Mouse (Mus musculus): ENCODE results near the gene Chac1. TPM values are rescaled to one million over a fixed set of nuclear protein-coding genes. Genes with fewer than 3 reads are reported as not detected.

Chac1 gene
- polyA plus RNA-seq, 1 experiment from 2014 or later: 1.8 TPM

- 37% methylated on average over 10 of the region's 10 CpGs for WGBS
- H3K9ac ChIP-seq (replicated peaks; ENCODE audit: low read depth): no peak overlapping the region
These were observed 37.1 kb upstream of the Chac1 start for GRCm38 (mm10) chr2:119313780-119314479.

GRCm38 (mm10) chr2:119314742-119315310 is 36.2 kb upstream of the Chac1 start:
- DNase-seq (ENCODE audit: low spot score) (peak; percentile 63), ATAC-seq (peak; percentile 76)
- Histone ChIP-seq H3K4me3 (ENCODE audit: low read depth, low read length) (no peak overlapping the region), H3K4me2 (replicated peaks; ENCODE audit: low read depth, low read length) (no peak overlapping the region), H3K4me1 (ENCODE audit: insufficient read depth, low read depth, low read length) (peaks cover 5% of the 10 kb centered on the region; the same call in 1 of the 2 replicates), H3K27me3 (replicated peaks; ENCODE audit: insufficient read depth, low read length) (no peaks in the 10 kb centered on the region), H3K27ac (ENCODE audit: low read length) (peak overlapping the region; percentile 88), H3K9me3 (ENCODE audit: low read length) (no peaks in the 10 kb centered on the region), H3K9ac (replicated peaks; ENCODE audit: low read depth) (no peak overlapping the region), H3K36me3 (ENCODE audit: insufficient read depth, low read length) (no peaks in the 10 kb centered on the region)
- no peak for TF ChIP-seq CTCF (IDR thresholded peaks at IDR 0.05)
- TF ChIP-seq EP300 (IDR thresholded peaks at IDR 0.05): no peak
- WGBS: 61% methylated on average over 12 of the region's 12 CpGs

More at GRCm38 (mm10) chr2:119313780-119314479, 37.1 kb upstream of the Chac1 start:
- ATAC-seq: peak; percentile 71
- Histone ChIP-seq H3K27ac (ENCODE audit: low read length) (peak overlapping the region; percentile 88), H3K9me3 (ENCODE audit: low read length) (no peaks in the 10 kb centered on the region), H3K4me3 (ENCODE audit: low read depth, low read length) (no peak overlapping the region), H3K4me1 (ENCODE audit: insufficient read depth, low read depth, low read length) (peaks cover 5% of the 10 kb centered on the region; the same call in 1 of the 2 replicates), H3K27me3 (replicated peaks; ENCODE audit: insufficient read depth, low read length) (no peaks in the 10 kb centered on the region), H3K36me3 (ENCODE audit: insufficient read depth, low read length) (no peaks in the 10 kb centered on the region), H3K4me2 (replicated peaks; ENCODE audit: low read depth, low read length) (no peak overlapping the region)
- TF ChIP-seq EP300 (IDR thresholded peaks at IDR 0.05): peak; percentile 60
- no peak for TF ChIP-seq CTCF (IDR thresholded peaks at IDR 0.05)
- peak; percentile 59 for DNase-seq (ENCODE audit: low spot score)

- DNase-seq (ENCODE audit: low spot score) (peak; percentile 65), ATAC-seq (peak; percentile 16; the same call in 1 of the 2 replicates)
- H3K27me3 ChIP-seq (replicated peaks; ENCODE audit: insufficient read depth, low read length): no peaks in the 10 kb centered on the region; the same call in 1 of the 2 replicates
- H3K4me2 ChIP-seq (replicated peaks; ENCODE audit: low read depth, low read length): no peak overlapping the region
- peak overlapping the region; percentile 32 for H3K27ac ChIP-seq (ENCODE audit: low read length)
- WGBS: 43% methylated on average over 3 of the region's 3 CpGs
- no peaks in the 10 kb centered on the region for H3K36me3 ChIP-seq (ENCODE audit: insufficient read depth, low read length)
- TF ChIP-seq CTCF (IDR thresholded peaks at IDR 0.05) (no peak), EP300 (IDR thresholded peaks at IDR 0.05) (no peak)
- peaks cover 15% of the 10 kb centered on the region; the same call in 1 of the 2 replicates for H3K4me1 ChIP-seq (ENCODE audit: insufficient read depth, low read depth, low read length)
- H3K4me3 ChIP-seq (ENCODE audit: low read depth, low read length): no peak overlapping the region
- no peaks in the 10 kb centered on the region for H3K9me3 ChIP-seq (ENCODE audit: low read length)
- no peak overlapping the region for H3K9ac ChIP-seq (replicated peaks; ENCODE audit: low read depth)
These were observed 32.9 kb upstream of the Chac1 start for GRCm38 (mm10) chr2:119318043-119318710.

GRCm38 (mm10) chr2:119320571-119320970 is 30.5 kb upstream of the Chac1 start:
- Histone ChIP-seq H3K27me3 (replicated peaks; ENCODE audit: insufficient read depth, low read length) (peaks cover 8% of the 10 kb centered on the region), H3K4me2 (replicated peaks; ENCODE audit: low read depth, low read length) (no peak overlapping the region), H3K9ac (replicated peaks; ENCODE audit: low read depth) (no peak overlapping the region), H3K4me3 (ENCODE audit: low read depth, low read length) (no peak overlapping the region), H3K4me1 (ENCODE audit: insufficient read depth, low read depth, low read length) (peaks cover 24% of the 10 kb centered on the region; the same call in 1 of the 2 replicates), H3K36me3 (ENCODE audit: insufficient read depth, low read length) (no peaks in the 10 kb centered on the region), H3K9me3 (ENCODE audit: low read length) (no peaks in the 10 kb centered on the region), H3K27ac (ENCODE audit: low read length) (no peak overlapping the region)
- ATAC-seq: no peak
- TF ChIP-seq CTCF (IDR thresholded peaks at IDR 0.05) (no peak), EP300 (IDR thresholded peaks at IDR 0.05) (no peak)
- no peak for DNase-seq (ENCODE audit: low spot score)
- WGBS: 50% methylated on average over 8 of the region's 8 CpGs

GRCm38 (mm10) chr2:119321771-119322586 is 29.1 kb upstream of the Chac1 start:
- TF ChIP-seq CTCF (IDR thresholded peaks at IDR 0.05) (no peak), EP300 (IDR thresholded peaks at IDR 0.05) (no peak)
- Histone ChIP-seq H3K36me3 (ENCODE audit: insufficient read depth, low read length) (no peaks in the 10 kb centered on the region), H3K4me3 (ENCODE audit: low read depth, low read length) (peak overlapping the region; percentile 21), H3K27me3 (replicated peaks; ENCODE audit: insufficient read depth, low read length) (peaks cover 8% of the 10 kb centered on the region), H3K9me3 (ENCODE audit: low read length) (no peaks in the 10 kb centered on the region), H3K27ac (ENCODE audit: low read length) (no peak overlapping the region), H3K9ac (replicated peaks; ENCODE audit: low read depth) (no peak overlapping the region), H3K4me2 (replicated peaks; ENCODE audit: low read depth, low read length) (peak overlapping the region; percentile 46), H3K4me1 (ENCODE audit: insufficient read depth, low read depth, low read length) (peaks cover 27% of the 10 kb centered on the region; the same call in 1 of the 2 replicates)
- ATAC-seq (no peak), DNase-seq (ENCODE audit: low spot score) (no peak)
- 10% methylated on average over 38 of the region's 48 CpGs for WGBS
